Mouse (Mus musculus) liver, embryonic 15.5 days (tissue): ENCODE data around the gene Rasgrp4. TPM values are rescaled to one million over a fixed set of nuclear protein-coding genes. Genes with fewer than 3 reads are reported as not detected.

Experiments used
- ATAC-seq: fragments of 200-750 bp; cut with Nextera tagmentation; 2 replicates; pipeline ENCODE4 v1.8.0; 2017; ENCODE audit warnings: moderate number of reproducible peaks, mild to moderate bottlenecking, moderate library complexity; ENCODE audit not compliant: insufficient read depth
- H3K27ac ChIP-seq: fragments of 300-500 bp; sonication (generic); replicated peaks from 2 replicates; pipeline ENCODE4 v1.5.1; 2015; ENCODE audit warnings: mild to moderate bottlenecking, inconsistent platforms
- H3K27me3 ChIP-seq: fragments of 300-500 bp; sonication (generic); 2 replicates; pipeline ENCODE4 v1.6.1; 2015; ENCODE audit warnings: mild to moderate bottlenecking, inconsistent platforms
- H3K36me3 ChIP-seq: fragments of 300-500 bp; sonication (generic); replicated peaks from 2 replicates; pipeline ENCODE4 v1.6.1; 2015; ENCODE audit warnings: moderate library complexity, mild to moderate bottlenecking, inconsistent platforms
- H3K4me1 ChIP-seq: fragments of 300-500 bp; sonication (generic); replicated peaks from 2 replicates; pipeline ENCODE4 v1.6.1; 2015; ENCODE audit warnings: inconsistent platforms
- H3K4me2 ChIP-seq: fragments of 300-500 bp; sonication (generic); 2 replicates; pipeline ENCODE4 v1.6.1; 2015; ENCODE audit warnings: moderate library complexity, mild to moderate bottlenecking, inconsistent platforms
- H3K4me3 ChIP-seq: fragments of 300-500 bp; sonication (generic); replicated peaks from 2 replicates; pipeline ENCODE4 v1.5.1; 2015; ENCODE audit warnings: mild to moderate bottlenecking, inconsistent platforms
- H3K9ac ChIP-seq: fragments of 300-500 bp; sonication (generic); 2 replicates; pipeline ENCODE4 v1.6.1; 2015; ENCODE audit warnings: moderate library complexity, mild to moderate bottlenecking, inconsistent platforms
- H3K9me3 ChIP-seq: fragments of 300-500 bp; sonication (generic); replicated peaks from 2 replicates; pipeline ENCODE4 v1.6.1; 2016; ENCODE audit warnings: inconsistent platforms
- WGBS: fragments of 180-500 bp; shearing (Covaris S2); methylation state at CpG from one replicate; pipeline ENCODE4 v1.1.7; 2015; ENCODE audit warnings: mixed read lengths; ENCODE audit not compliant: insufficient replicate concordance; 5-methylcytosine and 5-hydroxymethylcytosine counted together
- polyA plus RNA-seq: library from polyadenylated mRNA; unstranded; fragments of >200 nt; fragmentation: Nextera tagmentation; extraction: Ambion mirVana; gene quantifications from 2 replicates; pipeline ENCODE4 v1.2.1, GENCODE M21; 2015

Gene Rasgrp4
- 0.79 and 0.96 TPM in 2 replicates for polyA plus RNA-seq

GRCm38 (mm10) chr7:29134693-29135386 lies at the start of gene Rasgrp4:
TSS of gene Rasgrp4 (plus strand) at chr7:29134851.
- Histone ChIP-seq H3K4me3 (peak within 1 kb of the TSS; percentile 35), H3K27ac (no peak within 1 kb of the TSS), H3K9me3 (no peaks in the 10 kb centered on the region), H3K9ac (no peak within 1 kb of the TSS), H3K36me3 (no peaks in the 10 kb centered on the region), H3K4me2 (peak within 1 kb of the TSS; percentile 23), H3K4me1 (no peaks in the 10 kb centered on the region), H3K27me3 (peaks cover 27% of the 10 kb centered on the region)
- ATAC-seq, result no peak
- WGBS, result 3% methylated on average over 17 of the region's 20 CpGs

GRCm38 (mm10) chr7:29085981-29086380 lies 48.7 kb upstream of the Rasgrp4 start:
- no peak overlapping the region for H3K4me2 ChIP-seq

GRCm38 (mm10) chr7:29086902-29087301 lies 47.7 kb upstream of the Rasgrp4 start:
- H3K36me3 ChIP-seq, result no peaks in the 10 kb centered on the region
- H3K4me1 ChIP-seq, result no peaks in the 10 kb centered on the region
- H3K4me2 ChIP-seq, result no peak overlapping the region
- no peak for ATAC-seq
- no peak overlapping the region for H3K27ac ChIP-seq
- H3K4me3 ChIP-seq, result no peak overlapping the region
- no peak overlapping the region for H3K9ac ChIP-seq
- H3K27me3 ChIP-seq, result no peaks in the 10 kb centered on the region
- WGBS, result 80% methylated on average over 10 of the region's 10 CpGs
- H3K9me3 ChIP-seq, result no peaks in the 10 kb centered on the region

More at GRCm38 (mm10) chr7:29085981-29086380, 48.7 kb upstream of the Rasgrp4 start:
- H3K9ac ChIP-seq, result no peak overlapping the region
- H3K4me1 ChIP-seq, result no peaks in the 10 kb centered on the region
- no peak for ATAC-seq
- H3K27me3 ChIP-seq, result no peaks in the 10 kb centered on the region
- 79% methylated on average over 30 of the region's 30 CpGs for WGBS
- H3K36me3 ChIP-seq, result no peaks in the 10 kb centered on the region
- H3K9me3 ChIP-seq, result no peaks in the 10 kb centered on the region
- H3K4me3 ChIP-seq, result no peak overlapping the region
- no peak overlapping the region for H3K27ac ChIP-seq

- 45% methylated on average over 6 of the region's 6 CpGs for WGBS
- ATAC-seq, result no peak
- Histone ChIP-seq H3K36me3 (no peaks in the 10 kb centered on the region), H3K4me3 (no peak overlapping the region), H3K4me1 (no peaks in the 10 kb centered on the region), H3K4me2 (no peak overlapping the region), H3K9me3 (no peaks in the 10 kb centered on the region), H3K9ac (no peak overlapping the region), H3K27me3 (no peaks in the 10 kb centered on the region), H3K27ac (no peak overlapping the region)
These were observed 45.8 kb upstream of the Rasgrp4 start for GRCm38 (mm10) chr7:29088817-29089216.

- H3K9ac ChIP-seq, result no peak overlapping the region
- H3K36me3 ChIP-seq, result no peaks in the 10 kb centered on the region
- H3K4me3 ChIP-seq, result no peak overlapping the region
- H3K9me3 ChIP-seq, result no peaks in the 10 kb centered on the region
- H3K27me3 ChIP-seq, result no peaks in the 10 kb centered on the region
- no peak overlapping the region for H3K27ac ChIP-seq
- WGBS, result 75% methylated on average over 16 of the region's 16 CpGs
- H3K4me2 ChIP-seq, result no peak overlapping the region
- H3K4me1 ChIP-seq, result no peaks in the 10 kb centered on the region
- ATAC-seq, result no peak
These were observed 37.5 kb upstream of the Rasgrp4 start for GRCm38 (mm10) chr7:29097131-29097530.

- Histone ChIP-seq H3K4me1 (no peaks in the 10 kb centered on the region), H3K4me2 (no peak overlapping the region), H3K4me3 (no peak overlapping the region), H3K9me3 (no peaks in the 10 kb centered on the region), H3K27ac (no peak overlapping the region), H3K9ac (no peak overlapping the region), H3K36me3 (no peaks in the 10 kb centered on the region), H3K27me3 (no peaks in the 10 kb centered on the region)
- WGBS, result 70% methylated on average over 12 of the region's 12 CpGs
- no peak for ATAC-seq
These were observed 33.2 kb upstream of the Rasgrp4 start for GRCm38 (mm10) chr7:29101286-29102017.

GRCm38 (mm10) chr7:29108992-29109955 lies 25.4 kb upstream of the Rasgrp4 start:
- Histone ChIP-seq H3K27me3 (no peaks in the 10 kb centered on the region), H3K4me1 (no peaks in the 10 kb centered on the region), H3K36me3 (no peaks in the 10 kb centered on the region), H3K27ac (no peak overlapping the region), H3K4me3 (no peak overlapping the region), H3K9me3 (no peaks in the 10 kb centered on the region), H3K4me2 (peak overlapping the region; percentile 18; the same call in 1 of the 2 replicates), H3K9ac (no peak overlapping the region)
- no peak for ATAC-seq
- 36% methylated on average over 38 of the region's 38 CpGs for WGBS

GRCm38 (mm10) chr7:29118142-29118851 lies 16.4 kb upstream of the Rasgrp4 start:
- Histone ChIP-seq H3K4me3 (no peak overlapping the region), H3K36me3 (no peaks in the 10 kb centered on the region), H3K9ac (no peak overlapping the region), H3K4me1 (no peaks in the 10 kb centered on the region), H3K4me2 (no peak overlapping the region), H3K9me3 (no peaks in the 10 kb centered on the region), H3K27me3 (no peaks in the 10 kb centered on the region), H3K27ac (no peak overlapping the region)
- WGBS, result 30% methylated on average over 18 of the region's 18 CpGs
- no peak for ATAC-seq

GRCm38 (mm10) chr7:29119526-29119925 lies 15.1 kb upstream of the Rasgrp4 start:
- no peaks in the 10 kb centered on the region for H3K36me3 ChIP-seq
- no peak overlapping the region for H3K27ac ChIP-seq
- H3K9ac ChIP-seq, result no peak overlapping the region
- 43% methylated on average over 1 of the region's 1 CpGs for WGBS
- ATAC-seq, result no peak
- H3K4me3 ChIP-seq, result no peak overlapping the region
- no peak overlapping the region for H3K4me2 ChIP-seq
- peaks cover 10% of the 10 kb centered on the region for H3K4me1 ChIP-seq
- H3K27me3 ChIP-seq, result peaks cover 9% of the 10 kb centered on the region
- no peaks in the 10 kb centered on the region for H3K9me3 ChIP-seq

- no peak overlapping the region for H3K27ac ChIP-seq
- H3K36me3 ChIP-seq, result no peaks in the 10 kb centered on the region
- WGBS, result 68% methylated on average over 9 of the region's 9 CpGs
- H3K27me3 ChIP-seq, result peaks cover 10% of the 10 kb centered on the region
- no peak overlapping the region for H3K4me3 ChIP-seq
- no peaks in the 10 kb centered on the region for H3K9me3 ChIP-seq
- H3K4me1 ChIP-seq, result peaks cover 26% of the 10 kb centered on the region
- no peak overlapping the region for H3K4me2 ChIP-seq
- no peak overlapping the region for H3K9ac ChIP-seq
- no peak for ATAC-seq
These were observed 11.8 kb upstream of the Rasgrp4 start for GRCm38 (mm10) chr7:29122821-29123220.
